Mouse (Mus musculus) ES-CJ7 (cell line): ENCODE measurements around the gene 4930502E18Rik.
A peak's percentile ranks its signal among the peaks of the same experiment; 100 is the strongest.
"Not testable (repeated sequence)": the region's sequence is repeated elsewhere in the genome, so short reads cannot be mapped to it uniquely, and the experiment has no call there.

Source experiments
- DNase-seq: peaks from one replicate; pipeline ENCODE4 v3.0.0; 2011; ENCODE audit warnings: low read depth, low spot score

4930502E18Rik gene

GRCm38 (mm10) chrX:53724596-53724995, at the start of gene 4930502E18Rik:
Gene 4930502E18Rik (plus strand): TSS chrX:53724826.
- DNase-seq: peak; percentile 28

GRCm38 (mm10) chrX:53676943-53677342, 47.7 kb upstream of the 4930502E18Rik start:
- DNase-seq: not testable (repeated sequence)

- not testable (repeated sequence) for DNase-seq
Observed at GRCm38 (mm10) chrX:53682650-53683049, 42.0 kb upstream of the 4930502E18Rik start.

GRCm38 (mm10) chrX:53684676-53685075, 40.0 kb upstream of the 4930502E18Rik start:
- DNase-seq: not testable (repeated sequence)

- no peak for DNase-seq
Observed at GRCm38 (mm10) chrX:53692065-53692464, 32.6 kb upstream of the 4930502E18Rik start.

- no peak for DNase-seq
Observed at GRCm38 (mm10) chrX:53693141-53693540, 31.5 kb upstream of the 4930502E18Rik start.

- no peak for DNase-seq
Observed at GRCm38 (mm10) chrX:53694008-53694777, 30.4 kb upstream of the 4930502E18Rik start.

- no peak for DNase-seq
Observed at GRCm38 (mm10) chrX:53699225-53699624, 25.4 kb upstream of the 4930502E18Rik start.

- DNase-seq: no peak
Observed at GRCm38 (mm10) chrX:53702673-53703072, 22.0 kb upstream of the 4930502E18Rik start.

- DNase-seq: no peak
Observed at GRCm38 (mm10) chrX:53715942-53716322, 8.7 kb upstream of the 4930502E18Rik start.

GRCm38 (mm10) chrX:53716323-53717182, 8.1 kb upstream of the 4930502E18Rik start:
- DNase-seq: peak; percentile 62

GRCm38 (mm10) chrX:53728967-53729366, 4.3 kb downstream of the 4930502E18Rik start:
- no peak for DNase-seq

- no peak for DNase-seq
Observed at GRCm38 (mm10) chrX:53752851-53753250, 28.2 kb downstream of the 4930502E18Rik start.

GRCm38 (mm10) chrX:53757736-53758135, 33.1 kb downstream of the 4930502E18Rik start, which contains the start of gene 1700013H16Rik:
Gene 1700013H16Rik (minus strand): TSS chrX:53757831.
- peak; percentile 1 for DNase-seq

- peak; percentile 87 for DNase-seq
Observed at GRCm38 (mm10) chrX:53776276-53776675, 51.6 kb downstream of the 4930502E18Rik start, which contains the start of gene Zfp36l3. Gene Zfp36l3 (minus strand): TSS chrX:53776394.
